Mouse (Mus musculus): Measurements from ENCODE around the gene Rnf216.

- TF ChIP-seq TAL1 (IDR thresholded peaks at IDR 0.05; ENCODE audit: low read length) (no peak), GATA1 (IDR thresholded peaks at IDR 0.05; ENCODE audit: low read length) (no peak)
Measured at GRCm38 (mm10) chr5:142961398-142961880, 151.4 kb downstream of the Rnf216 start.
